Mouse (Mus musculus) heart, adult 18-20 months (tissue): ENCODE results near the gene B3gat2. TPM values are rescaled to one million over a fixed set of nuclear protein-coding genes. Genes with fewer than 3 reads are reported as not detected.

ENCODE experiments used
- DNase-seq, 2 experiments: peaks; one replicate each; pipeline ENCODE4 v3.0.0; 2021 to 2022; ENCODE audit warnings: mixed read lengths in 1 of 2
- long read RNA-seq, 2 experiments: library from polyadenylated mRNA; stranded (forward); transcript quantifications; one replicate each; pipeline ENCODE4 v2.0.0; 2021
- total RNA-seq, 2 experiments: library from RNA; stranded (reverse); gene quantifications; 2 replicates each; pipeline ENCODE4 v1.2.3; 2021

The B3gat2 gene
- not detected for total RNA-seq
- long read RNA-seq, experiment 1, result 0 reads
- long read RNA-seq, experiment 2, result 0 reads

- DNase-seq, result no peak
These were observed at the start of gene B3gat2 for GRCm38 (mm10) chr1:23761502-23762135. Gene B3gat2, plus strand, starts transcription at chr1:23761753.

- DNase-seq, result peak in 1 of 2 experiments; percentile 3
These were observed 41.2 kb upstream of the B3gat2 start for GRCm38 (mm10) chr1:23720326-23720725.

GRCm38 (mm10) chr1:23721036-23721435 is 40.5 kb upstream of the B3gat2 start:
- no peak for DNase-seq

DNA sequence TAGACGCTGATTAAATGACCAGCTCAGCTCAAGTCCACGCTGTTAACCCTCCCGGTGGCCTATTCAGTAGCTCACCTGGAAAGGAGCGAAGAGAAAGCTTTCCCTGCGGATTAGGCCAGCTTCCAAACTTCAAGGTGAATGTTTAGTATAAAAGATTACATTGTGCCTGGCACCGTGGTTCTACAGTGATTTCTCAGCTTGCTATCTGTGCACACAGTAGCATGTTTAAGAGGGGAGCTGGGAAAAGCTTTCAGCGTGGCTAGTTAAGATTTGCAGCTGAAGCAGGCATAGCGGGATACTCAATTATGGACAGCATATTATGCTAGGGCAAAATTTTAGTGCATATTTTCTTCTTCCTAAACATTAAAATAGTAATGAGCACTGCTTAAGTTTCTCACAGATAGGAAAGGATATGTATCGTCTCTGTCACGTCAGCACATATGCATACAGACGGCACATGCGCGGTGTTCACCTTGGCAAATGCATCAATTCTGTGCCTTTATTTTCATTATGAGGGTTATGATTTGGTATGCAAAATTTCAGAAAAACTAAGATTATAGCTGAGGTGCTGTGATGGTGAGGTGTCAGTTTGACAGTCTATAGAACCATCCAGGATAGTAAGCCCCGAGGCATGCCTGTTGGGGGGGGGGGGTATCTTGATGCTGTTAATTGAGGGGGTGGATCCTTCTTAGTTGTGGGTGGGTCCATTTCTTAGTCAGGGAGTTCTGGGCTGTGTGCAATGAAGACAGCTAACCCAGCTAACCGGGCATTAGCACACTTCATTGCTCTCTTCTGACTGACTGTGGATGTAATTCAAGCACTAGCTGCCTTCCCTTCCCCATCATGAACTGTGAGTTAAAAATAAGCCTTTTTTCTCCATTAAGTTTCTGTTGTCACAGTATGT is 38.8 kb upstream of the B3gat2 start:
- DNase-seq, result no peak

DNA sequence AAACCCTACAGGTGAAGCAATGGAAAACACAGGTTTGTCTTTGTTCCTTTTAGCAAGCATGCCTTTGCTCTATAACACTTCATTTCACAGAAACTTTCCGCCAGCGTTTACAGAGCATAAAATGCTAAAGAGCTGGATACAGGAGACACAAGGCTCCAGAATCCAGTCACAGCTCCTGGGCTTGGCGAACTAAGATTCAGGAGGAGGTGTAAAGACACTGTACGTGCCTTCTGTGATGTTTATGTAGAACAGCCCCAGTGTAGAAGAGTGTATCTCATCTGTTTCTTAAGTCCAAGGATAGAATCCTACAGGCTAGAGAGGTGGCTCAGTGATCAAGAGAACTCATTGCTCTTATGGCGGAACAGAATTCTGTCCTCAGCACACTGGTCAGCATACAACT is 30.2 kb upstream of the B3gat2 start:
- DNase-seq, result no peak

GRCm38 (mm10) chr1:23750864-23751532 is 10.6 kb upstream of the B3gat2 start:
- no peak for DNase-seq

- no peak for DNase-seq
These were observed 8.5 kb upstream of the B3gat2 start for GRCm38 (mm10) chr1:23753091-23753490.

DNA sequence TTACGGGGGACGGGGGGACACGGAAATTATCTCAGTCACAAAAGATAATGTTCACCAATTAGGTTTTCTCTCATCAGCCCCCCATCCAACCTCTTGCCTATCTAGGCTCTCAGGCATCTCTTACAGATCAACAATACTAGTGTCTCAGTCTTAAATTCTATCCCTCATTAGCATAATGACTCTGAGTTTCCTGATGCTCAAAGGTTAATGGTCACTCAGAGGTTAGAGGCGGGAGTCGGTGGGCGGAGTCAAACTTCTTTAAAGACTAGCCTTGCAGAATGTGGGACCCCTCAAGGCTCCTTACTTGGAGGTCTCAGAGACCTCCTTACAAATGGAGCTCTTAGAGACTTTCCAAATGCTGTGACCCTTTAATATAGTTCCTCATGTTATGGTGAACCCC is 8.0 kb upstream of the B3gat2 start:
- DNase-seq, result no peak

- DNase-seq, result no peak
These were observed 7.2 kb upstream of the B3gat2 start for GRCm38 (mm10) chr1:23754340-23754739.

DNA sequence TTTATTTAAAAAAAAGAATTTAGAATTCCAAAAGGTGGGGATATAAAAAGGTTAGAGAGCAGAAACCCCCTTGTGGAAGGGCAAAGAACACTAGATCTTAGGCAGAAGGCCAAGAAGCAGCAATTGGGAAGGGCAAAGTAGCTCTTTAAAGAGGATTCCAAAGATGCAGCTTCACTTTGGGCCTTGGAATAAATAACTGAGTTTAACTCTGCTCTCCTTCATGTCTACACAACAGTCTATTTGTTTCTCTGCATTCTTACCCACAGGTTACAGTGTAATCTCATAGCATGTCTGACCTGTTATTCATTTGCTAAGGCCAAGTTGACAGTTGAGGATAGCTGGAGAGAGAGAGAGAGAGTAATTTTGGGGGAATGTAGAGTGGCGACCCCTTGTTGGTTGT is 6.6 kb upstream of the B3gat2 start:
- no peak for DNase-seq

DNA sequence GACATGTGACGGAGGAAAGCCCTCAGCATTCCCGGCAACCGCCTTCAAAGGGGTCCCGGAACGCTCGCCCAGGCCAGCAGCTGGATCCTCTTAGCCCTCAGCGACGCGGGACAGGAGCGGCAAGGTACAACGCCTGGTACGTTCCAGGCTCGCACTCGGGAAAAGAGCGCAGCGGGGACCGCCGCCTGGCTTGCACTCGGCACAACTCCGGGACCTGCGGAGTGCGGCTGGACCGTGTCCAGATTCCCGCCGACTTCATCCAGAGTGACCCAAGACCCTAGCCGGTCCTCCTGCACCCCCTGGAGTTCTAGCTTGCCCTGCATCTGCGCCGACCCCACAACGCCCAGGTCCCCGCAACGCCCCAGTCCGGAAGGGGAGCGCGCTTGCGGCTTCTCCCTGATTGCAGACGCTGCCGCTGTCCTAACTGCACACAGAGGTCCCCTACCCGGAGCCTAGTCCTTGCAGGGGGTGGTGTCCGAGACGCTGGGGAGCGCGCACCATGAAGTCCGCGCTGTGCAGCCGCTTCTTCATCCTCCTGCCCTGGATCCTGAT is 659 bp downstream of the B3gat2 start:
- DNase-seq, result peak; percentile 7 to 37

DNA sequence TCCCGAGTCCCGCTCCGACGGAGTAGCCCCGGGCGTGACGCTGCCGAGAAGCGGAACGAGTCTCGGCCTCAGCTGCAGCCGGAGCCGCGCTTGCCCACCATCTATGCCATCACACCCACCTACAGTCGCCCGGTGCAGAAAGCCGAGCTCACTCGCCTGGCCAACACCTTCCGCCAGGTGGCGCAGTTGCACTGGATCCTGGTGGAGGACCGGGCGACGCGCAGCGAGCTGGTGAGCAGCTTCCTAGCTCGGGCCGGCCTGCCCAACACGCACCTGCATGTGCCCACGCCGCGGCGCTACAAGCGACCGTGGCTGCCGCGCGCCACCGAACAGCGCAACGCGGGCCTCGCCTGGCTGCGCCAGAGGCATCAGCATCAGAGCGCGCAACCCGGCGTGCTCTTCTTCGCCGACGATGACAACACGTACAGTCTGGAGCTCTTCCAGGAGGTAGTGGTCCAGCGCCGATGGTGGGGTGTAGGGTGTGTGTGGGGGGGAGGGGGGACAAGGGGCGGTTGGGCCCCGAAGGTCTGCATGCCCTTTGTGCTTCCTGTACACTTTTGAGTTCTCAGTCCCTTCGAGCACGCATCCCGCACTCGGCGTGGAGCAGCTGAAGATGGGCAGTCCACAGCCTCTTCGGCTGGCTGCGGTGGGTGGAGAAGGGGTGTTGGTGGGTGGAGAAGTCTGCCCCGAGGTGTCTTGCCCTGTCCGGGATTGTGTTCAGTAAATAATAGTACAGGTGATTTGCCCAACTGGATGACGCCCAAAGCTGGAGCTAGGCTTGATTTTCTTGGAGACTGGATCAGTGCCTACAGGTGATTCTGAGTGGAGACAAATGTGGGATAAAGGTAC is 1.5 kb downstream of the B3gat2 start:
- DNase-seq, result peak; percentile 81 to 93

DNA sequence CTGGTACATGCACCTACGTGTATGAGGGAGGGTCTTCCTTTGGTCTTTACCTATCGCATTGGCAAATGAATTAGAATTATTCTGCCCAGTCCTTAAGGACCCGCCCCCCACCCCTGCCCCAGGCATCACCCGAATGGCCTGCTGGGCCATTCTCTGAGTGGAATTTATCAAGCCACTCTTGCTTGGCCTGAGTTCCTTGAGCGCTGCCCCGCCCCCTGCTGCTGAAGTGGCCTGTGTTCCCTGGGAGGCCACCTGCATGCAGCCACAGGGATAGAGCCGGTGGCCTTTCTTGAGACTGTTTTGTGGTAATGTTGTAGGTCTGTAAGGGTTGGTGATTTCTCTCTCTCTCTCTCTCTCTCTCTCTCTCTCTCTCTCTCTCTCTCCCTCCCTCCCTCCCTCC is 2.2 kb downstream of the B3gat2 start:
- DNase-seq, result no peak

- DNase-seq, result no peak
These were observed 3.2 kb downstream of the B3gat2 start for GRCm38 (mm10) chr1:23764710-23765109.

DNA sequence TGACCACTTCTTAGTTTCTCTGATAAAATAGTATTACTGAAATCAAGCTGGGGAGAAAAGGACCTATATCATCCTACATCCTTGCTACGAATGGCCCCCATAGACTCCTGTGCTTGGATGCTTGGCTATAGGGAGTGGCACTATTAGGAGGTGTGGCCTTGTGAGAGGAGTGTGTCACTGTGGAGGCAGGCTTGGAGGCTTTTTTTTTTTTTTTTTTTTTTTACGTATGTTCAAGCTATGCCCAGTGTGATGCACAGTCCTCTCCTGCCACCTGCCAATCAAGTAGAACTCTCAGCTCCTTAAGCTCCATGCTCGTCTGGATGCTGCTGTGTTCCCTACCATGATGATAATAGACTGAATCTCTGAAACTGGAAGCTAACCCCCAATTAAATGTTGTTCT is 11.5 kb downstream of the B3gat2 start:
- no peak for DNase-seq

GRCm38 (mm10) chr1:23792737-23793533 is 31.4 kb downstream of the B3gat2 start:
- peak; percentile 49 to 80 for DNase-seq

DNA sequence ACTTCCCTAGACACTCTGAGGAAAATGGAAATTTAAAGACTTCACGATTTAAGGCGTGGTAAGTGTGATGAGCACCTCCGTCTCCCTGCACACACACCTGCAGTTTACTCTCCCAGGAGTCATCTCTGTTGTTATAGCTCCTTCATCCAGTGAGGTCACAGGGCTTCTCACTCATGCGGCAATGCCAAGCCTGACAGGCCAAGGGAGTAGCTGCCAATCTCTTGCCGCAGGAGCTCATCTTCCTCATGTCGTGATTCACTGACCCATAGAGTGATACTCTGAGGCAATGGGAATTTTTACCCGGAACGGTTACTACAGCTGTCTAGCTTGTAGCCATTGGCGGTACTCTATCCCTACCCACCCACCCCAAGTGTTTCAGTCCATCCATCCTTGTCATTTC is 36.8 kb downstream of the B3gat2 start:
- DNase-seq, result no peak

DNA sequence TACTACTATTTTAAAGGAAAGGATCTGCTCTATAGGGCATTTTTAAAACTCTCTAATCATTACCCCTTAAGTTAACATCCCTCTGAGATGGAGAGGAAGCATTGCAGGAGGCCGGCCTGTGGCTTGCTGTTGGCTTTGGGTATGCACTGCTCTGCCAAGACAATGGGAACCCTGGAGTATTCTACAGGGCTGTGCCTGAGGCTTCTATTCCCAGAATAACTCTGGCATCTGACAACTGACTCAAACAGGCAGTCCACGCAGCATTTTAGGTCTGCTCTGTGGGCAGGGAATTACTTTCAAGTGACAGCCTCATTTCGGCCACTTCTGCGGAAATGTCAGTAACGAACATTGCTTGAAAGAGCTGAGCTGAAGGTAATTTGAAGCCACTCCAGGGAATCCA is 60.1 kb downstream of the B3gat2 start:
- no peak for DNase-seq

DNA sequence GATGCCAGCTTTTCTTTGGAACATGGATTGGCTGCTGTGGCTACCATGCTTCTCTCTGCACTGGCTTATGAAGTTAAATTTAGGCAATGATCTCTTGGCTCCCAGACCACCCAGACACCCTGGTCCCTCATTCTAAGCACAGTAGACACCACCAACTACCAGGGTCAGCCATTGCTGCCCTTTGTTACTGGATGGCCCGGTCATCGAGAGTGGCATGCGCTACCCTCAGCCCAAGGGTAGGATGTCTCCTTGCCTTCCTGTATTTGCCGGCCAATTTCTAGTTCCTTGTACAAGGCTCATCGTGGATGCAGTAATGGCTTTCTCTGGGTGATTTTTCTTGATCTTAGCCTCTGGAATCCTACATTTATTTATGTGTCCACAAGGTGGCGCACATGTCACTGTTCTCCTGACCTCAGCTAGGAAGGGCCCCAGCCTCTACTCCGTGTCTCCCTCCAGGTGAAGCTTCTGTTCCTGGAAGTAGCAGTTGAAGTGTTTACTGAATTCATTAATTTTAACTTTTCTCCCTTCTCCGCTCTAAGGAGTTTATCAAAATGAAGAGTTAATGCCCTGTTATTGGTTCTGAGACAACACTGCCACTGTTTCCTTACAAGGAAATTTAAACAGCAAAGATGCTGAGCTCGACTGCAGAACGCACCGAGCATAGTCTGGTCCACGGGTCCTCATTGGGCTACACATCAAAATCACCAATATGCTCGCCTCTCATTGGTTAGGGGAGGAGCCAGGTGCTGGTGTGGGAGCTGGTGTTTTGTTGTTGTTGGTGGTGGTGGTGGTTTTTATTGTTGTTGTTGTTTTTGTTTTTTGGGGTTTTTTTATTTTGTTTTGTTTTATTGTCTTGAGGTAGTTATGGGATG is 65.6 kb downstream of the B3gat2 start:
- DNase-seq, result peak; percentile 18 to 64

DNA sequence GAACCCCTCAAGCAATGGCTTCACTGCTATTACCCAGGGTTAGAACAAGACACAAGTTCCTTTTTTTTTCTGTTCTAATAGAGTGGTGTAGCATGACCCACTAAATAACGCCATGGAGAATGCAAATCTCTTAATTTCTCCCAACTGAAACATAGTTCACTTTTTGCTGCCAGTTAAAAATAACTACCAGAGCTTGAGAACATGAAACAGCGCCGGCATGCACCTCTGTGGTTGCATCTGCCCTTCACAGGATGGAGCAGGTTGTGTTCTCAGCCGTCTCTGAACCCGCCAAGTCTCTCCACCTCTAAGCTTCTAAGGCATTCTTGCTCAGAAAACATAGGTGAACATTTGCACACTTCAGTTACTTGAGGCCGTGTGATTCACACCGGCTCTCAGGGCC is 72.7 kb downstream of the B3gat2 start:
- DNase-seq, result no peak
